Mouse (Mus musculus) hindbrain, embryonic 16.5 days (tissue): ENCODE data around the gene Patj. TPM values are rescaled to one million over a fixed set of nuclear protein-coding genes. Genes with fewer than 3 reads are reported as not detected.

Source experiments
- ATAC-seq: fragments of 200-750 bp; cut with Nextera tagmentation; 2 replicates; pipeline ENCODE4 v1.8.0; 2017; ENCODE audit warnings: moderate TSS enrichment, moderate library complexity
- H3K27ac ChIP-seq: fragments of 300-500 bp; sonication (generic); 2 replicates; pipeline ENCODE4 v1.5.1; 2014; ENCODE audit warnings: low read depth, mild to moderate bottlenecking, control low read depth, low read length, moderate library complexity
- H3K27me3 ChIP-seq: fragments of 300-500 bp; sonication (generic); replicated peaks from 2 replicates; pipeline ENCODE4 v1.6.1; 2014; ENCODE audit warnings: low read length; ENCODE audit not compliant: control insufficient read depth, insufficient read depth
- H3K36me3 ChIP-seq: fragments of 300-500 bp; sonication (generic); 2 replicates; pipeline ENCODE4 v1.6.1; 2014; ENCODE audit warnings: mild to moderate bottlenecking, low read length, moderate library complexity, mixed read lengths; ENCODE audit not compliant: control insufficient read depth, insufficient read depth
- H3K4me1 ChIP-seq: fragments of 300-500 bp; sonication (generic); 2 replicates; pipeline ENCODE4 v1.6.1; 2014; ENCODE audit warnings: low read depth, low read length; ENCODE audit not compliant: control insufficient read depth, insufficient read depth
- H3K4me2 ChIP-seq: fragments of 300-500 bp; sonication (generic); 2 replicates; pipeline ENCODE4 v1.6.1; 2014; ENCODE audit warnings: mild to moderate bottlenecking, low read length, control low read depth, moderate library complexity
- H3K4me3 ChIP-seq: fragments of 300-500 bp; sonication (generic); 2 replicates; pipeline ENCODE4 v1.5.1; 2014; ENCODE audit warnings: mild to moderate bottlenecking, low read length, control low read depth, moderate library complexity
- H3K9ac ChIP-seq: fragments of 300-500 bp; sonication (generic); 2 replicates; pipeline ENCODE4 v1.6.1; 2014; ENCODE audit warnings: low read depth, mild to moderate bottlenecking, control low read depth, low read length, moderate library complexity
- H3K9me3 ChIP-seq: fragments of 300-500 bp; sonication (generic); 2 replicates; pipeline ENCODE4 v1.6.1; 2014; ENCODE audit warnings: mild to moderate bottlenecking, low read length, moderate library complexity; ENCODE audit not compliant: control insufficient read depth
- WGBS: fragments of 180-500 bp; shearing (Covaris S2); extraction: QIAGEN DNeasy Blood & Tissue Kit; methylation state at CpG from one replicate; pipeline ENCODE4 v1.1.7; 2014; 5-methylcytosine and 5-hydroxymethylcytosine counted together
- polyA plus RNA-seq: library from polyadenylated mRNA; unstranded; fragments of >200 nt; fragmentation: Nextera tagmentation; extraction: Ambion mirVana; gene quantifications from 2 replicates; pipeline ENCODE4 v1.2.1, GENCODE M21; 2015

Patj gene
- polyA plus RNA-seq, 1 experiment from 2014 or later, result 8.7 TPM

DNA sequence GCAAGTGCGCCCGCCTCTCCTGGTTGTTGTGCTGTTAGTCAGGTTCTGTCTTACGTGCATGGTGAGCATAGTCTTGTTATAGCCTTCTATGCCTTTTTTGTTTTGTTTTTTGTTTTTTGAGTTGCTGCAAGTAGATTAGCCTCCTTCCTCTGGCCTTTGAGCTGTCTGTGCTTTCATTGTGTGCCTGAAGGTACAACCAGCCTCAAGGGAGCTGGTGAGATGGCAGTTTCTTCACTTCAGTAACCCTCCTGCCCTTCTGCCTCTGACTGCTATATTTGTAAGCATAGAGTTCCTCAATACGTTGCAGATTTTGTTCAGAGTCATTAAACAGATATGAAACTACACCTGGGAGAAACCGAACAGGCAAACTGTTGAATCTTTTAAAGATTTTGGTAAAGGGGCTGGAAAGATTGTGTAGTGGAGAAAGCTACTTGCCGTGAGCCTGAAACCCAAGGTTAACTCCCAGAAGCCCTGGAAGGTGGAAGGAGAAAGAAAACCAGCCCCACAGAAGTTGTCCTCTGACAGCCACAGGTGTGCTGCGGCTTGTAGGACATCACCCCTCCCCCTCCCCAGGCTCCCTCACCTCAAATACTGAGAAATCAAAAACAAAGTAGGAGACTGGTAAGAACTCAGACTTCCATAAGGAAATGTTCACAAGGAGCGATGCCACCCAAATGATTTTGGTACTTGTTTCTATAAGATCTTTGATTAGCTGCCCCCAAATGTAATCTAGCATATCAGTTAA is 43.8 kb downstream of the Patj start:
- ATAC-seq, result no peak
- 87% methylated on average over 8 of the region's 8 CpGs for WGBS
- Histone ChIP-seq H3K9me3 (no peaks in the 10 kb centered on the region), H3K36me3 (no peaks in the 10 kb centered on the region), H3K4me3 (no peak overlapping the region), H3K27ac (no peak overlapping the region), H3K27me3 (no peaks in the 10 kb centered on the region), H3K4me2 (no peak overlapping the region), H3K4me1 (no peaks in the 10 kb centered on the region), H3K9ac (no peak overlapping the region)

DNA sequence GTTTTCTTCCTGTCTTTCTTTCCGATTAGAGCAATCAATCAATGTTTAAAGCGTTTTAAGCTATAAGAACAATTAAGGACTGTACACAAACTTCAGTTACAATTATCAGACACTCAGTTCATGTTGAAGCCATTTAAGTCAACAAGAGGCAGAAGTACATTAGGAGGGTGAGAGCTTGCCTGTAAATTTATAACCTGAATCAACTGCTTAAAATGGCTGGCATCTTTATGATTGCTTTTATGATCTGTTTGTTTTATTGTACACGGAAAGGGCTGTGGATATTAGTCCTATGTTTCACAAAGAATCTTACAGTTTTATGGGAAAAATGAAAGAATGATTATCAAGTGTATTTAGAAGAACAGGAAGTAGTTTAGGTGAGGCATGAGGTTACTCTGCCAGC is 45.7 kb downstream of the Patj start:
- no peaks in the 10 kb centered on the region for H3K4me1 ChIP-seq
- no peak overlapping the region for H3K4me3 ChIP-seq
- ATAC-seq, result no peak
- no peaks in the 10 kb centered on the region for H3K36me3 ChIP-seq
- H3K27ac ChIP-seq, result no peak overlapping the region
- 87% methylated on average over 3 of the region's 3 CpGs for WGBS
- no peaks in the 10 kb centered on the region for H3K9me3 ChIP-seq
- no peaks in the 10 kb centered on the region for H3K27me3 ChIP-seq
- no peak overlapping the region for H3K9ac ChIP-seq
- H3K4me2 ChIP-seq, result no peak overlapping the region

DNA sequence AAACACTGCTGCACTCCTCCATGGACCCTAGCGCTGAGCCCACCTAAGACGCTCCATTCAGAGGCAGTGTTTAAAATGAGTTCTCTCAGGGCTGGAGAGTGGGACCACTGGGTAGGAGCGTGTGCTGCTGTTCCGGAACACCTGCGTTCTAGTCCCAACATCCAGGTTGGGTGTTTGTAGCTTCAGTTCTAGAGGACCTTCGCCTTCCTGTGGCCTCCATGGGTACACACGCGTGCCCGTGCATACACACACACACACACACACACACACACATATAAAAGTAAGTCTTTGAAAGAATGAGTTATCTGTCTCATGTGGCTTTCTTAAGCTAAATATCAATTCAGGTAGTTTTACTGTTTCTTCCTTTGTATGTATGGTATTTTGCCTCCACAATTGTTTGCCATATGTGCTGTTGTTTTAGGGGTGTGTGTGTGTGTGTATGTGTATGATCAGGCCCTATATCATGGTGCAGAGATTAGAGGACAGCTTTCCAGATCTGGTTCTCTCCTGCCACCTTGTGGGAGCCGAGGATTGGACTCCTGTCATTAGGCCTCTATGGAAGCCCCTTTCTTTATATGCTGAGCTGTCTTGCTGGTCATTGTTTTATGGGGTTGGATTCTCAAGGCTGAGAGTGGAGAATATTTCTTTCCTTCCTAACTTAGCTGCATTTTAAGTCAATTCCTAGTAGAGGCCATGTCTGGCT is 49.0 kb downstream of the Patj start:
- Histone ChIP-seq H3K36me3 (no peaks in the 10 kb centered on the region), H3K27me3 (no peaks in the 10 kb centered on the region), H3K4me1 (no peaks in the 10 kb centered on the region), H3K4me3 (no peak overlapping the region), H3K4me2 (no peak overlapping the region), H3K27ac (no peak overlapping the region), H3K9ac (no peak overlapping the region), H3K9me3 (no peaks in the 10 kb centered on the region)
- 87% methylated on average over 10 of the region's 10 CpGs for WGBS
- peak; percentile 94 for ATAC-seq

DNA sequence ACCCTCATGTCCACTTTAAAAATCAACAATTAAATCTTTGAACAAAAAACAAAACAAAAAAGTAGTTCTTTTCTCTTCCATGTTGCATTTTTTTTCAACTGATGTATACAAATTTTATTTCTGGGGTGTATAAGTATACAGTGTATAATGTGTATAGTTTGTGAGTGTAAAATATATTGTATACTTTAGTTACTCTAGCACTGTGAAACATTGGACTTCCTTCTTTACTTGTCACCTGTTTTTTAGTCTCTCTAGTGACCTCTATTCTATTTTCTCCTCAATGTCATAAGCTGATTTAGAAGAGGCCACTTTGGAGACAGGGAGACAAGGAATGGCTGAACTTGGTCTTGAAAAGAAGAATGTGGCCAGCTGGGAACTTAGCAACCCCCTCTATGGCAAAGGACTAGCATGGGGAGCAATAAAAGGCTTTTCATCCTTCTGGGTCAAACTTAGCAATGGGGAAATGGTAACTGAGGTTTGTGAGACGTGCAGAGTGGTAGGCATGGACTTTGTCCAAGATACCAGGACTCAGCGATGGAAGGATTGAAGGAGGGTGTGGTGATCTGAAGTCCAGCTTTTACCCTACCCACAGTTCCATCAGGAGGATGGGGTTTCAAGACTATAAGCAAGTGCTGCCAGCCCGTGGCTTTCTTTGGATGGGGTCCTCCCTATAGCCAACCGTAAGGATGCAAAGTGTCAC is 54.1 kb downstream of the Patj start:
- H3K9me3 ChIP-seq, result no peaks in the 10 kb centered on the region
- no peaks in the 10 kb centered on the region for H3K36me3 ChIP-seq
- no peaks in the 10 kb centered on the region for H3K27me3 ChIP-seq
- no peak overlapping the region for H3K27ac ChIP-seq
- ATAC-seq, result no peak
- no peak overlapping the region for H3K4me2 ChIP-seq
- 78% methylated on average over 4 of the region's 4 CpGs for WGBS
- no peak overlapping the region for H3K4me3 ChIP-seq
- H3K4me1 ChIP-seq, result no peaks in the 10 kb centered on the region
- H3K9ac ChIP-seq, result no peak overlapping the region

DNA sequence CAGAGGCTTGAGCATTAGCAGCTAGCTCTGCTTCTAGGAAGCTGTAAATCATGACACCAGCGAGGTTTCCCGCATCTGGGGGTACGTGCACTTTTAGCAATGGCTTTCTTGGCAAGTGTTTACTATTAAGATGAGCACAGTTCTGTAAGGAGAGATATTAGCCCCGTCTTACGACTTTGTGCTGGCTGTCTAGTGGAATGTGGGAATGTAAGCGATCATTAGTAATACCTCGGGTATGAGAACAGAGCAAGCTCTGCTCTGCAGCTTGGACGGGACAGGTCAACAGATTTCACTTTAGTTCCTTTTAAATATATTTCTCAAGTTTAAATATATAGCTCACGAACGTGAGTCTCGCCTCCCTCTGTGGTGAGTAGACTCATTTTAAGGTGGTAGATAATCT is 54.7 kb downstream of the Patj start:
- Histone ChIP-seq H3K4me1 (no peaks in the 10 kb centered on the region), H3K36me3 (no peaks in the 10 kb centered on the region), H3K27me3 (no peaks in the 10 kb centered on the region), H3K9ac (no peak overlapping the region), H3K9me3 (no peaks in the 10 kb centered on the region), H3K4me3 (no peak overlapping the region), H3K4me2 (no peak overlapping the region), H3K27ac (no peak overlapping the region)
- 88% methylated on average over 11 of the region's 11 CpGs for WGBS
- no peak for ATAC-seq

GRCm38 (mm10) chr4:98450829-98451228 is 55.2 kb downstream of the Patj start:
- Histone ChIP-seq H3K9ac (no peak overlapping the region), H3K4me3 (no peak overlapping the region), H3K4me1 (no peaks in the 10 kb centered on the region), H3K4me2 (no peak overlapping the region), H3K36me3 (no peaks in the 10 kb centered on the region), H3K9me3 (no peaks in the 10 kb centered on the region), H3K27me3 (no peaks in the 10 kb centered on the region), H3K27ac (no peak overlapping the region)
- ATAC-seq, result no peak
- WGBS, result 89% methylated on average over 5 of the region's 5 CpGs

GRCm38 (mm10) chr4:98451259-98451658 is 55.7 kb downstream of the Patj start:
- H3K9me3 ChIP-seq, result no peaks in the 10 kb centered on the region
- WGBS, result 84% methylated on average over 3 of the region's 3 CpGs
- no peak overlapping the region for H3K9ac ChIP-seq
- no peak overlapping the region for H3K4me2 ChIP-seq
- no peaks in the 10 kb centered on the region for H3K36me3 ChIP-seq
- H3K4me1 ChIP-seq, result no peaks in the 10 kb centered on the region
- no peaks in the 10 kb centered on the region for H3K27me3 ChIP-seq
- no peak overlapping the region for H3K27ac ChIP-seq
- ATAC-seq, result no peak
- H3K4me3 ChIP-seq, result no peak overlapping the region

DNA sequence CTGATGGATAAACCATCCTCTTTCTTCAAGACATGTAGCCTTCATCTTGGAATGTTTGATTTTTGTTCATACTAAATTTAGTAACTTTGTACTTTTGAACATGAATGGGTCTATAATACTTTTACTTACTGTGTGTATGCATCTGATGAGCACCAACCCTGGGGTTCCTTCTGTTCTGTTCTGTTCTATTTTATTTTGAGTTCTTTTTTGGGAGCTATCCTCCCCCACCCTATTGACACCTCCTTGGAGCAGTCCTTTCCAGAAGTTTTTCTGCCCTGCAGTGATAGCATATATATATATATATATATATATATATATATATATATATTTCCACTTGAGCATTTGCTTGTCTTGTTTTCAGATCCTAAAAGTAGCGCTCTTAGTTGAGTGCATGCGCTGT is 57.1 kb downstream of the Patj start:
- Histone ChIP-seq H3K36me3 (no peaks in the 10 kb centered on the region), H3K27ac (no peak overlapping the region), H3K4me2 (no peak overlapping the region), H3K9ac (no peak overlapping the region), H3K27me3 (no peaks in the 10 kb centered on the region), H3K9me3 (no peaks in the 10 kb centered on the region), H3K4me3 (no peak overlapping the region), H3K4me1 (no peaks in the 10 kb centered on the region)
- no peak for ATAC-seq
- WGBS, result 100% methylated on average over 2 of the region's 2 CpGs

GRCm38 (mm10) chr4:98453231-98453630 is 57.6 kb downstream of the Patj start:
- no peak for ATAC-seq

More at GRCm38 (mm10) chr4:98453231-98453630, 57.6 kb downstream of the Patj start:
- no peak overlapping the region for H3K4me3 ChIP-seq
- H3K9me3 ChIP-seq, result no peaks in the 10 kb centered on the region
- no peaks in the 10 kb centered on the region for H3K4me1 ChIP-seq
- H3K9ac ChIP-seq, result no peak overlapping the region
- no peak overlapping the region for H3K27ac ChIP-seq
- 84% methylated on average over 5 of the region's 5 CpGs for WGBS
- no peak overlapping the region for H3K4me2 ChIP-seq
- no peaks in the 10 kb centered on the region for H3K27me3 ChIP-seq
- H3K36me3 ChIP-seq, result no peaks in the 10 kb centered on the region
